Mouse (Mus musculus) layer of hippocampus, adult 8-10 months (tissue): Measurements from ENCODE around the gene Trpv6. TPM values are rescaled to one million over a fixed set of nuclear protein-coding genes. Genes with fewer than 3 reads are reported as not detected.

ENCODE experiments used
- DNase-seq, 2 experiments: peaks; one replicate each; pipeline ENCODE4 v3.0.0; 2022; ENCODE audit warnings: low spot score in 2 of 2
- total RNA-seq, 4 experiments: library from RNA; stranded (reverse); gene quantifications; 2 replicates each; pipeline ENCODE4 v1.2.4; 2022

The Trpv6 gene
- total RNA-seq = 1 to 10 TPM; 1.4 to 2.7 (median 1.9) TPM

DNA sequence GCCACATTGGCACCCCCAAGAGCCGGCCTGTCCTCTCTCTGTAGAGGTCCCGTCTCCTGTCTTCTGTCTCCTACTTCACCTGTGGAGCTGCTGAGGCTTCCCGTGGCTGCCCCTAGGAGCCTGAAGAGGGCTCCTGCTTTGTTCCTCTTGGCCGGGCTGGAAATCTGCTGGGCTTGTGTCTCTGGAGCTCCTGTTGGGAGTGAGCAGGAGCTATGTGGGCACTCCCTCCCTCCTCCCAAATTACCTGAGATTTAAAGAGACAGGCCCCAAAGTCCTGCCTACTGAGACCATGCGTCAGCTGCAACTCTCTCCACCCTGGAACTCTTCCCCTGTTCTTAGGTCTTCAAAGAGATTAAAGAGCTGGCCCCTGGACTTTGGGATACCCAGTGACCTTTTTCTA lies at the start of gene Trpv6:
Gene Trpv6, minus strand, starts transcription at position 228 of the 400 bp plus-strand sequence.
- DNase-seq = no peak

GRCm38 (mm10) chr6:41685596-41685995 lies 49.4 kb upstream of the Trpv6 start:
- DNase-seq = no peak

- DNase-seq = no peak
Observed at GRCm38 (mm10) chr6:41684911-41685310, 48.7 kb upstream of the Trpv6 start.

GRCm38 (mm10) chr6:41684131-41684530 lies 47.9 kb upstream of the Trpv6 start, which contains the start of gene Llcfc1:
Llcfc1 (plus strand) TSS chr6:41684431.
- DNase-seq = no peak

GRCm38 (mm10) chr6:41681656-41682055 lies 45.5 kb upstream of the Trpv6 start:
- DNase-seq = no peak

GRCm38 (mm10) chr6:41680669-41681068 lies 44.5 kb upstream of the Trpv6 start, which contains the start of gene Trpv5:
Trpv5 (minus strand) TSS chr6:41680769.
- no peak for DNase-seq

- no peak for DNase-seq
Observed at GRCm38 (mm10) chr6:41676530-41676929, 40.3 kb upstream of the Trpv6 start.

DNA sequence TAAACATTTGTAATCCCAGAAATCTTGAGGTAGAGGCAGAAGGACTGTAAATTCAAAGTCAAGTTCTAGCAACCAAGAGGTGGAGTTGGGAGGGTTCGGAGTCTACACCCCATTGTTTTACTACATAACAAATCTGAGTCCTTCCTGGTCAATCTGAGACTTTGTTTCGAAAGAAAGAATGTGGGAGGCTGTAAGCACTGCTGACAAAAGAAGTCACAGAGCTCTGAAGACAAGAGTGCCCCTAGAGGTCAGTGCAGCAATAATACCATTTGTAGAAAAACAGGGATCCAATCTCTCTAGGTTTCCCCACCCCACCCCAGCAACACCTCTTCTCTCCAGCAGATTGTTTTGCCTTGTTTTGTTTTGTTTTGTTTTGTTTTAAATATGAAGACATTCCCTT lies 26.1 kb upstream of the Trpv6 start:
- DNase-seq = no peak

GRCm38 (mm10) chr6:41658487-41658886 lies 22.3 kb upstream of the Trpv6 start:
- no peak for DNase-seq

DNA sequence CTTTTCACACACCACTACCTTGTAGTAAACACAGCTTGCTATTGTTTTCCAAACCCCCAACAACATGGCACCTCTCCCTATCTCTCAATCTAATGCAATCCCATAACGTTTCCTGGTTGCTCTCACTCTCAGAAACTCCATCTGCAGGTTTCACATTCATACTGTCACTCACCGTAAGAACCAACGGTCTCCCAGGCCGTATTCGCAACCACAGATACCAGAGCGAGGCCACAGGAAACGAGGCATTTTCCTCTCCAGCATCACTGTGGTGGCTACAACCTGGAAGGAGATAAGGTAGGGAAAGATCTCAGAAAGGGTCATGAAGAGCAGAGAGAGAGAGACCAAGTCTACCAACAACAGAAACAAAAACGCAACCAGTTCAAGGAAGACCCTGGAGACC lies 18.4 kb upstream of the Trpv6 start:
- DNase-seq = no peak

DNA sequence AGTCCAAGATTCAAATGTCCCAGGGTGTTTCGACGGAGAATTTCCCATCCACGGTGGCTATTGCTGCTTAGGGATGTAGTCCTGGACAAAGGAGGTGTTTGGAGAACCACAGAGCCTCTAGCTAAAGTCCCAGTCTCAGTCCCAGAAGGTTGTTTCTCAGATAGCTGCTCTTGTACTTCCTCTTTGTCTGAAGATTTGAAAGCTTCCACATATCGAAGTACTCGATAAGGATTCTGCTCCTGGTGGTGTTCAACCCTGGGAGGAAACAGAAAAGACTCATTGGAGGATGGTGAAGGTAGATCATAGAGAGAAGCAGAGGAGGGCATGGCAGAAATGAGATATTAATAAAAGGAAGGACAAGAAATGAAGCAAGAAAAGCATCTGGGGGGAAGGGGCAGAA lies 17.0 kb upstream of the Trpv6 start:
- no peak for DNase-seq

GRCm38 (mm10) chr6:41646672-41647071 lies 10.5 kb upstream of the Trpv6 start:
- DNase-seq = no peak

- no peak for DNase-seq
Observed at GRCm38 (mm10) chr6:41646220-41646619, 10.0 kb upstream of the Trpv6 start.

DNA sequence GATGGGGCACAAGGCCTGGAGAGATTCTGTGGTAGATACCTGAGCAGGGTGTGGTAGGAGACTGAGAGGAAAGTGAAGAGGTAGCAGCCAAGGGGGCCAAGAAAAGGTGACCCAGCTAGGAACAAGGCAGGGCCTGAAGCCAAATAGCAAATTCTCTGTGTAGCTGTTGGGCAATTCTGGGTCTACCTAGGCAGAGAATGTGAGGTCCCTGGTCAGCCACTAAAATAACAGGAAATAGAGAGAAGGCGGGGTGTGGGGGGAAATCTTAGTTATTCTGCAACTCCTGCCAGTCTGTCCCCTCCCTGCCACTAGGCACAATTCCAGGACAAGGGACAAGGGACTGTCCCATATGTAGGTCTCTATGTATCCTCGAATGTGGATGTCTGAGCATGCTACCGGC lies 7.0 kb upstream of the Trpv6 start:
- no peak for DNase-seq

DNA sequence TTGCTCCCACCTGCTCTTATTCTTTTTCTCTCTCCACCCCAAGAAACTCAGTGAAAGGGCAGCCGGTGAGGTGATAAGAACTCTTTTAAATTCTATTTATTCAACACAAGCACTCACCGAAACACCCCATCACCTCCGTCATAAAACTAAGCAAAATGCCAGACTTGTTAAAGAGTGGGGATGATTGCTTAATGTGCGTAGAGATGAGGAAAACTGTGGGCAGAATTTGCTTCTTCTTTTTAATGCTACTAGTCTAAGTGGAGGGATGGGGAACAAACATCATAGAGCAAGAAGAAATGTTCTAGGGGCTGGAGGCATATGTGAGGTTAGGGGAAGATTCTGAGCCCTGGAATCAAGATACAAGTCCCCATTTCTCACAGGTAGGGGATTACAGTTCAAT lies 6.6 kb upstream of the Trpv6 start:
- DNase-seq = no peak

DNA sequence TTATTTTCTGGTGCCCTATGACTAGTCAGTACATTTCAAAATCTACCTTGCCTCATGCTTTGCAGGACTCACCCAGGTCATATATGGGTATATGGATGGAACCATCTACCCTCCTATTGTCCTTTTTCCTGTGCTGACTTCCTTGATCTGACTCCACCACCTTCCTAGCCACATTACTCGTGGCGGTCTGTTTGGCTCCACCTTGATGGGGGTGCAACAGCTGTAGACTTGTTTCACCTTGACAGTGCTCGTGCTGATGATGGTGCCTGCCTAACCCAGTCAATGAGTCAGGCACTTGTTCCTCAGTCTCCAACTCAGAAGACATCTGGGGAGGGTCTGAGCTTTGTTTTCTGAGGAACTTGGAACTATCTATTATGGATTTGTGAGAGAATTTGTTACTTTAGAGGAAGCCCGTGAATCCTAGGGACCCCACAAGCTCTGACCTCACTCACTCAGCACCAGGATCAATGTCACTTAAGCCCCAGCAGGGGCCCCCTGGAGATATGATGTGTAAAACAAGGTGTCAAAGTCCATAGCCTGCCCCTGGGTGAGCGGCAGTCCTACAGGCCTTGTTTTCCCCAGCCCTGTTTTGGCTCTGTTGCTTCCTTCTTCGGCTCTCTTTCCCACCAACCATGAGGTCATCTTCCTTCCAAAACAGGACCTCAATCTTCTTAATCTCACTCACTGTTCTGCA lies 5.1 kb upstream of the Trpv6 start:
- DNase-seq = no peak

DNA sequence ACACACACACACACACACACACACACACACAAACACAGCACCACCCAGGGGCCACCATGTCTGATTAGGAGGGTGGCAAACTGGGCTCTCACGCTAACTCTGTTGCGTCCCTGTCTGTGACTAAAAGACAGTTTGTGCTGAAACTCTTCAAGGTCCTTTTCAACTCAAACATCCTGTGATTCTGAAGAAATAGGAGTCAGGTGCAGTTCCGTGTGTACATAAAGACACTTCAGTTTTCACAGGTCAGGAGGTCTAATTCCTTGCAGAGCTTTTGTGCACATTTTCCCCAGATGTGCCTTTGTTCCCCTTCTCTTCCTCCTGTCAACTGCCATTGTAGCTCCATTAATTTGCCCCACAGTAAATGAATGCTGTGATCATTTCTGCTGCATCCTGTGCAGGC lies 4.2 kb upstream of the Trpv6 start:
- no peak for DNase-seq

- no peak for DNase-seq
Observed at GRCm38 (mm10) chr6:41637927-41638506, 1.8 kb upstream of the Trpv6 start.

- no peak for DNase-seq
Observed at GRCm38 (mm10) chr6:41637393-41637792, 1.2 kb upstream of the Trpv6 start.

GRCm38 (mm10) chr6:41635211-41635610 lies 994 bp downstream of the Trpv6 start:
- DNase-seq = no peak

- DNase-seq = no peak
Observed at GRCm38 (mm10) chr6:41631549-41631948, 4.7 kb downstream of the Trpv6 start.

- no peak for DNase-seq
Observed at GRCm38 (mm10) chr6:41630791-41631190, 5.4 kb downstream of the Trpv6 start.

DNA sequence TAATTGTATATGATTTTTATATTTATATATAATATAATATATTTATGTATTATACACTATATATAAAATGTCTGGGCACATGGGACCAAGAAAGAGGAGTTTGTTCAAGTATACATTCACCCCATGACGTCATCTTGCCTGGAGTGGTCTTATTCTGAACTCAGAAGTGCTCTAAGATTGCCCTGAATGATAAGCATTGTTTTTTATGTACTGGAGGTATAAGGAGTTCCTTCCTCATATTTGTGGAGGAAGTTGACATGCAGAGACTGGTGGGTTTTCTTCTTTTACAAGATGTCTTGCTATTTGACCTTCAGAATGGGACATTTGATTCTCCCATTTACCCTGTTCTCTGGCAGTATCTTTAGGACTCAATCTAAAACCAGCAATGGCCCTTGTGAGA lies 8.0 kb downstream of the Trpv6 start:
- DNase-seq = no peak
